Mouse (Mus musculus): ENCODE measurements around the gene Bpifa6. TPM values are rescaled to one million over a fixed set of nuclear protein-coding genes. Genes with fewer than 3 reads are reported as not detected.

Bpifa6 gene
- total RNA-seq (2021) = not detected
- long read RNA-seq, experiment 1 = 0 reads
- long read RNA-seq, experiment 2 = 0 reads

- intact Hi-C loops (cut with DNase I; ENCODE audit: low total_unique reads) = no loop called here
- DNase-seq = no peak
Observed at GRCm38 (mm10) chr2:153974582-153974981, at the start of gene Bpifa6. TSS of gene Bpifa6 (plus strand) at chr2:153974945.

- peak; percentile 49 for DNase-seq
- intact Hi-C loops (cut with DNase I; ENCODE audit: low total_unique reads) = loop anchor here (5.0 to 10.0 kb wide), 2 partner anchors 123 to 265 kb away; no protein-coding TSS in a partner anchor
Observed at GRCm38 (mm10) chr2:153929871-153930413, 44.8 kb upstream of the Bpifa6 start.

DNA sequence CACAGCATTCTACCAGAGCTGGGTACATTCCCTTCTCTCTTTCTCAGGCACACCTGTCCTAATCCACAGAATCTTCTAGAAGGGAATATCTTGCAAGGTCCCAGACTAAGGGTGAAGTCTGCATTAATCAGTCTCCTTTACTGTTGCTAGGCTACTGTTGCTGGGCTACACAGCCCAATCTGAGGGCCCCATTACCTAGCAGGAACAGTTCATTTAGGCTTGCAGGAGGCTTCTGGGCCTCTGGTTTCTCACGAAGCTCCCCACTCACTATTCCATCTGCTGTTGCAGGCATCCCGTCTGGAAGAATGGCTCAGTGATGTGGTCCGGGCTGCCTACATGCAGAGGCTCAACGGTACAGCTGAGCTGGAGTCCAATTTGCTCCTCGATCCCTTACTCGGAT, 43.6 kb upstream of the Bpifa6 start:
- intact Hi-C loops (cut with DNase I; ENCODE audit: low total_unique reads) = loop anchor here (5.0 to 10.0 kb wide), 2 partner anchors 124 to 266 kb away; no protein-coding TSS in a partner anchor
- DNase-seq = no peak

DNA sequence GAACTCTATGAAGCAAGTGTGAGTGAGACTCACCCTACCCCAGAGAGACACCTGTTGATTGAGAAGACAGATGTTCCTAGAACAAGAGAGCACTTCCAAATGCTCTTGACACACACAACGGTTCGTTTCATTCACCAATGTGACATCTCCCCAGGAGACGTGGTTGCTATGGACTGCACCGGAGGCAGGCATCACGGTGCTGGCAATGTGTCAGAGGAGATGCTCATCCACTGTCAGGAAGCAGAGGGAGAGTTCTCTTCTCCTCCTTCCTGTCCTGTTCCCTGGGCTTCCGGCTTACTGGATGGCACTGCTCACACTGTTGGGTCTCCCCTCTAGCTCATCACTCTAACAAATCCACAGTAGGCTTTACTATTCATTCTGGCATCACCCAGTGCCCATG, 41.4 kb upstream of the Bpifa6 start:
- intact Hi-C loops (cut with DNase I; ENCODE audit: low total_unique reads) = loop anchor here (5.0 to 10.0 kb wide), 2 partner anchors 126 to 269 kb away; no protein-coding TSS in a partner anchor
- no peak for DNase-seq

- intact Hi-C loops (cut with DNase I; ENCODE audit: low total_unique reads) = loop anchor here (10.0 kb wide), 1 partner anchor 271 kb away; no protein-coding TSS in a partner anchor
Observed at GRCm38 (mm10) chr2:153935348-153935747, 39.4 kb upstream of the Bpifa6 start.

GRCm38 (mm10) chr2:153937843-153938242, 36.9 kb upstream of the Bpifa6 start, which contains the start of gene Bpifb4:
TSS of gene Bpifb4 (plus strand) at chr2:153938212.
- no peak for DNase-seq
- intact Hi-C loops (cut with DNase I; ENCODE audit: low total_unique reads) = loop anchor here (10.0 kb wide), 1 partner anchor 273 kb away; no protein-coding TSS in a partner anchor

More at GRCm38 (mm10) chr2:153935348-153935747, 39.4 kb upstream of the Bpifa6 start:
- DNase-seq = no peak

GRCm38 (mm10) chr2:153943537-153943936, 31.2 kb upstream of the Bpifa6 start:
- no peak for DNase-seq
- intact Hi-C loops (cut with DNase I; ENCODE audit: low total_unique reads) = no loop called here

- DNase-seq = no peak
- intact Hi-C loops (cut with DNase I; ENCODE audit: low total_unique reads) = no loop called here
Observed at GRCm38 (mm10) chr2:153944567-153944966, 30.2 kb upstream of the Bpifa6 start.

DNA sequence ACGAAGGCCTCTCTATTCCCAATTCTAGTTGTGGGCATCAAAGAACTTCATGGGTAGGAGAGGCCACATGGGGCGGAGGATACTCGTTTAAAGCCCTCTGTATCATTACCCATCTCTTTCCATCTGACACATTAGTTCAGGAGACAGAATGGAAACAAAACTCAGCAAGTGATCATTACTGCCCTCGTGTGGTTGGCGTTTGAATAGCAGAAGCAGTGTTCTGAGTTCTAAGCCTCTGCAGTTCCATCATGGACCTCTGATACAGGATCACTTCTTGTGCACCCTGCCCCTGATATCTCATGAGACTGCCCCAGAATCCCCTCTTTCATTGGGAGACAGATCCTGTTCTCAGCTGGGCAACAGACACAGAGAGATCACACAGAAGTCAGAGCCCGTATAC, 21.8 kb upstream of the Bpifa6 start:
- DNase-seq = peak; percentile 25
- intact Hi-C loops (cut with DNase I; ENCODE audit: low total_unique reads) = no loop called here

- DNase-seq = no peak
- intact Hi-C loops (cut with DNase I; ENCODE audit: low total_unique reads) = no loop called here
Observed at GRCm38 (mm10) chr2:153953836-153954235, 20.9 kb upstream of the Bpifa6 start.

GRCm38 (mm10) chr2:153962821-153963331, 11.9 kb upstream of the Bpifa6 start:
- DNase-seq = no peak
- intact Hi-C loops (cut with DNase I; ENCODE audit: low total_unique reads) = no loop called here

DNA sequence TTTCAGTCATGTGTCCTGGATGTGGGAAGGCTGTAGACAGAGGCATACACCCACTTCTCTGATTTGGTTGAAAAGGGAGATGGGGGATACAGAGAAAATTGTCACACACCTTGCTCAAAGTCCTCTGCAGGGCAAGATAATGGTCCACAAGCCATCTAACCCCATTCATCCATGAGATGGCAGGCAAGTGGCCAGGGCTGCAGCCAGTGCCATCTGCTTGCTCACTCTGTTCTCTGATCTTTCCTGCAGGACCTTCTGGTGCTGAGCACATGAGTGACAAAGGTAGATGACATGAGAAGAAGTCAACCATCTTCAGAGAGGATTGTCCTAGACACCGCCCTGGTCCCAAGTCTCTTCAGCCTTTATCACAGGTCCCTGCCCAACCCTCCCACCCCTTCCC, 11.4 kb upstream of the Bpifa6 start:
- intact Hi-C loops (cut with DNase I; ENCODE audit: low total_unique reads) = no loop called here
- no peak for DNase-seq

DNA sequence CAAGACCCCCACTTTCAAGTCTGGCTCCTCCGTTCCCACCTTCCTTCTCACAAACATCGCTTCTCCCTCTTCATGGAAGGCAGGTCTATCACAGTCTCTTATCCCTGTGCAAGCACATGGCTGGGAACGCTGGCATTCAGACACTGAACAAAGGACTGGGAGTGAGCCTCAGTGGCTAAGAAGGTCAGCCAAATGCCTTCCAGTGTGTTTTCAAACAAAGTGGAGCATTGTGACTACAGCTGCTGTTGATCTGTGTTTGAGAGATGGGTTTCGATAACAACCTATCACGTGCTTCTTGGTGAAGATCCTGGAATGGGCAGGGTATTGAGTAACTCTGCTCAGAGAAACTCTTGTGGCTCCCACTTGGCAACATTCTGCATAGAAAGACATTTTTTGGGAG, 4.5 kb upstream of the Bpifa6 start:
- no peak for DNase-seq
- intact Hi-C loops (cut with DNase I; ENCODE audit: low total_unique reads) = no loop called here

- DNase-seq = peak; percentile 69
- intact Hi-C loops (cut with DNase I; ENCODE audit: low total_unique reads) = no loop called here
Observed at GRCm38 (mm10) chr2:153995770-153996169, 21.0 kb downstream of the Bpifa6 start.

GRCm38 (mm10) chr2:154000501-154000900, 25.8 kb downstream of the Bpifa6 start:
- no peak for DNase-seq

GRCm38 (mm10) chr2:154001056-154001455, 26.3 kb downstream of the Bpifa6 start:
- intact Hi-C loops (cut with DNase I; ENCODE audit: low total_unique reads) = no loop called here
- no peak for DNase-seq

More at GRCm38 (mm10) chr2:154000501-154000900, 25.8 kb downstream of the Bpifa6 start:
- intact Hi-C loops (cut with DNase I; ENCODE audit: low total_unique reads) = no loop called here

GRCm38 (mm10) chr2:154004456-154004855, 29.7 kb downstream of the Bpifa6 start:
- no peak for DNase-seq
- intact Hi-C loops (cut with DNase I; ENCODE audit: low total_unique reads) = no loop called here

- DNase-seq = no peak
- intact Hi-C loops (cut with DNase I; ENCODE audit: low total_unique reads) = no loop called here
Observed at GRCm38 (mm10) chr2:154005094-154005493, 30.3 kb downstream of the Bpifa6 start.

DNA sequence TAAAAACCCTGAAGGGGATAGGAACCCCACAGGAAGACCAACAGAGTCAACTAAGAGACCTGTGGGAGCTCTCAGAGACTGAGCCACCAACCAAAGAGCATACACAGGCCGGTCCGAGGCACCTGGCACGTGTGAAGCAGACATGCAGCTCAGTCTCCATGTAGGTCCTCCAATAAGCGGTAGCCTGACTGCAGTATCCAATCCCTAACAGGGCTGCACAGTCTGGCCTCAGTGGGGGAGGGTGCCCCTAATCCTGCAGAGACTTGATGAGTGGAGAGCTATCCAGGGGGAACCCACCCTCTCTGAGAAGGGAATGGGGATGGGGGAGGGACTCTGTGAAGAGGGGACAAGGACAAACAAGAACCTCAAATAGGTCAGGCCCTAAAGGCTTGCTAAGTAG, 31.0 kb downstream of the Bpifa6 start:
- DNase-seq = no peak
- intact Hi-C loops (cut with DNase I; ENCODE audit: low total_unique reads) = no loop called here

GRCm38 (mm10) chr2:154006331-154006730, 31.6 kb downstream of the Bpifa6 start:
- intact Hi-C loops (cut with DNase I; ENCODE audit: low total_unique reads) = no loop called here
- DNase-seq = no peak

- DNase-seq = no peak
- intact Hi-C loops (cut with DNase I; ENCODE audit: low total_unique reads) = no loop called here
Observed at GRCm38 (mm10) chr2:154007381-154007780, 32.6 kb downstream of the Bpifa6 start.
